Mouse (Mus musculus) forebrain, embryonic 16.5 days (tissue): ENCODE measurements around the gene 1700024P04Rik. TPM values are rescaled to one million over a fixed set of nuclear protein-coding genes. Genes with fewer than 3 reads are reported as not detected.

ENCODE experiments used
- polyA plus RNA-seq: library from polyadenylated mRNA; unstranded; fragments of >200 nt; fragmentation: Nextera tagmentation; extraction: Ambion mirVana; gene quantifications from 2 replicates; pipeline ENCODE4 v1.2.1, GENCODE M21; 2015

The 1700024P04Rik gene
- polyA plus RNA-seq, 1 experiment from 2014 or later = not detected

Other genes starting within 250 kb of the 1700024P04Rik start
- 29.6 and 31.8 TPM in 2 replicates for gene Fcho2, start 169.1 kb downstream of the 1700024P04Rik start, polyA plus RNA-seq
- gene Tnpo1, start 58.2 kb downstream of the 1700024P04Rik start, polyA plus RNA-seq = 52.1 and 55.7 TPM in 2 replicates
- 0.56 and 0.86 TPM in 2 replicates for gene Zfp366, start 200.3 kb upstream of the 1700024P04Rik start, polyA plus RNA-seq